Mouse (Mus musculus): ENCODE data around the gene Dcst1.

The Dcst1 gene

DNA sequence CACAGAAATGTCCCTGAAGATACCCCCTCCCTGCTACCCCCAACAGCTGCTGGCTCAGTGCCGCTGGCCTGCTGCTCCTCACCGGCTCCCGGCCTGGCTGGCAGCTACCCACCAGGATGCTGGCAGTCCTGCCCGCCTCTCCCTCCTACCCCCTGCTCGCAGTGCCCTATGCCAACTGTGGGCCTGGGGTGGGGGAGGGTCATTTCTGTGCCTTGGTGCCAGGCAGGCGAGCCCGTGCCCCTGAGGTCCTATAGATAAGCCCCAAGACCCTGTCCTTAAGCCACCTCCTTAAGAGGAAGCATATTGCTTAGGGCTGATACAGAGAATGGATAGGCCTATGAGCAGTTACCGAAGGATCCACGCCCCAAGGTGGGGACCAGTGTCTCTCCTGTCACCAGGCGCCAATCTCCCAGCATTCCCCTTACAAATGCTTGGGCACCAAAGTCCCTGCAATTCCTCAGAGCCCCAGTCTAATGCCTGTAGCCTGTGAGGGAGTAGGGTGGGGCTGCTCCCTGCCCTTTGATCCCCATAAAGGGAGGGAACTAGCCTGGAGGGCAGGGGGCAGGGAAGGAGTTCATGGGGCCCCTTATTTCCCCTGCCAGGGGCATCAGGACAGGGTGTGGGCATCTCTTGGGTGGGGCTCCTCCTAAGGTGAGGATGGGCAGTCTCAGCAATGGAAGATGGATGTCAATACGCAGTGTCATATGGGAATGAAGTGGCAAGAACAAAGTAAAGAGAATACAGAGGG is 23.3 kb upstream of the Dcst1 start:
- peak; percentile 61 for DNase-seq (ENCODE audit: low spot score)

- DNase-seq (ENCODE audit: low spot score): no peak
Observed at GRCm38 (mm10) chr3:89387632-89388031, 22.6 kb upstream of the Dcst1 start.

GRCm38 (mm10) chr3:89386438-89387420 is 21.7 kb upstream of the Dcst1 start:
- DNase-seq (ENCODE audit: low spot score): no peak

DNA sequence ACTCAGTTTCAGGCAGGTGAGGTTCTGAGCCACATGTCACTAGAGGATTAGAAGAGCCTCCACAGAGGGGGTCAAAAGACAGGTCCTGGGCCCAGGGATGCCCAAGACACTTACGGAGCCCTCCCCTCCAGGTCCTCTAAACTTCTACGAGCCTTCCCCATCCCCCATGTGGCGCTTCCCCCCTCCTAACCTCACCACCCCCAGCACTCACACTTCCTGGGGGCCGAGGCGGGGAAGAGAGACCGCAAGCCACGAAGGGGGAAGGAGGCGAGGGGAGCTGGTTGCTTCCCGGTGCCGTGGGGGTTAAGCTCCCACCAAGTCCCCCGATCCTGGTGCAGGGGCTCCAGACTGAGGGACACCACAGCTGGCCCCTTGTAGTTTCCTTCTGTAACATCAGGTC is 20.4 kb upstream of the Dcst1 start:
- DNase-seq (ENCODE audit: low spot score): no peak

GRCm38 (mm10) chr3:89384331-89385076 is 19.5 kb upstream of the Dcst1 start:
- DNase-seq (ENCODE audit: low spot score): no peak

- no peak for DNase-seq (ENCODE audit: low spot score)
Observed at GRCm38 (mm10) chr3:89383651-89384255, 18.7 kb upstream of the Dcst1 start.

DNA sequence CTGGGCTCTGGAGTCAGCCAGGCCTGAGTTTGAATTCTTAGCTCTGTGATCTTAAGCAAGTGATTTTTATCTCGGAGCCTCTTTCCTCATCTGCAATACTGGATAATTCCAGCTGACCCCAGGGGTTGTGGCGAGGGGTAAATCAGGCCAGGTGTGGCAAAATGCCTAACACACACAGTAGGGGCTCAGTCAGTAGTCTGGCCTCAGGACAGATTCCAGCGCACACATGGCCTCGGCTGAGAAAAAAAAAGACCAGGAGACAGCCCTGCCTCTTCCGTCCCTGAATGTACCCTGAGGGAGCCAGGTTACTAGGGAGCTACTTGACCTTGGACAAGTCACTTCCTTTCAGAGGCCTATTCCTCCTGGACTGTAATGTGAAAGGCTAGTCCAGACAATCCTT is 17.9 kb upstream of the Dcst1 start:
- DNase-seq (ENCODE audit: low spot score): no peak

DNA sequence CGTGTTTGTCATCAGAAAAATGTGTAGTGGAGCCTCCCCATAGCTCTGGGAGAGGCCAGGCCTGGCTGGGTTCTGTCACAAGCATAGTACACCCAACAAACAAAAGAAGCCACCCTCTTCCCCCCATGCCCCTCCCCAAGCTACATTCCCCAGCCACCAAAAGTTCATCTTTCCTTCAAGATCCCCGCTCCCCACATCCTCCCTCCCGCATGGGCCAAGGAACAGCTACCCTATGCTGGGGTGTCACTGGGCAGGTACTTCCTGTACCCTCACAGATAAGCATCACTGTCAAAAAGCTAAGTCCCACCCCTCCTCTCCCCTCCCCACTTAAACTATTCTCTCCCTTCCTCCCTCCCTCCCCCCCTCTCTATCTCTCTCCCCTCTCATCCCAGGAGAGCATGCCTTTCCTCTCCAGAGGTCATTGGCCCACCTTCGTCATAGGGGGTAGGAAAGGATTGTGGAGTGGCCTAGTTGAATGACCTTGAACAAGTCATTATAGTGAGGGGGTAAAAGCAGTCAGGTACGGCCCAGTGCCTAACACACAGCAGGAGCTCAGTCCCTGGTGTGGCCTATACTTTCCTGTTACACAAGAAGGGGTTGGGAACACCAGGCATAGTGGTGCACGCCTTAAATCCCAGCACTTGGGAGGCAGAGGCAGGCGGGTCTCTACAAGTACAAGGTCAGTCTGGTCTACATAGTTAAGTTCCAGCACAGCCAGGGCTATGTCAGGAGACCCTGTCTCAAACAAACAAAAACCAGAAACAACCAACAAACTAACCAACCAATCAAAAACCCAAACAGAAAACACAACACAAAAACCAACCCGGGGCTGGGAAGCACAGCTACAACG is 17.2 kb upstream of the Dcst1 start:
- DNase-seq (ENCODE audit: low spot score): no peak

DNA sequence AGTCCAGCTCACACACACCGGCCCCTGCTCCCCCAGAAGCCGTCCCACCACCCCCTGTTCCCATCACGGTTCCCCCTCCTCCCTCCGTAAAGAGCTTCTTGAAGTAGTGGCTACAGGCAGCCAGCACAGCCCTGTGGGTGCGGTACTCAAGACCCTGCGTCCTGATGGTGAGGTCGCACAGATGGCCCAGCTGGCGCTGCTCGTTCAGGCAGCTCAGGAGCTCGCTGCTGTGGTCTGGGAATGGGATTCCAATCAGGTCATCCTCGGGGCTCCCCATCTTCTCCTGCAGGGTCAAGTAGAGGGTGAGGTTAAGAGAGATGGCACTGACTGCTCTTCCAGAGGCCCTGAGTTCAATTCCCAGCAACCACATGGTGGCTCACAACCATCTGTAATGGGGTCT is 16.2 kb upstream of the Dcst1 start:
- DNase-seq (ENCODE audit: low spot score): no peak

GRCm38 (mm10) chr3:89380711-89381110 is 15.7 kb upstream of the Dcst1 start:
- no peak for DNase-seq (ENCODE audit: low spot score)

GRCm38 (mm10) chr3:89380291-89380690 is 15.2 kb upstream of the Dcst1 start:
- no peak for DNase-seq (ENCODE audit: low spot score)

DNA sequence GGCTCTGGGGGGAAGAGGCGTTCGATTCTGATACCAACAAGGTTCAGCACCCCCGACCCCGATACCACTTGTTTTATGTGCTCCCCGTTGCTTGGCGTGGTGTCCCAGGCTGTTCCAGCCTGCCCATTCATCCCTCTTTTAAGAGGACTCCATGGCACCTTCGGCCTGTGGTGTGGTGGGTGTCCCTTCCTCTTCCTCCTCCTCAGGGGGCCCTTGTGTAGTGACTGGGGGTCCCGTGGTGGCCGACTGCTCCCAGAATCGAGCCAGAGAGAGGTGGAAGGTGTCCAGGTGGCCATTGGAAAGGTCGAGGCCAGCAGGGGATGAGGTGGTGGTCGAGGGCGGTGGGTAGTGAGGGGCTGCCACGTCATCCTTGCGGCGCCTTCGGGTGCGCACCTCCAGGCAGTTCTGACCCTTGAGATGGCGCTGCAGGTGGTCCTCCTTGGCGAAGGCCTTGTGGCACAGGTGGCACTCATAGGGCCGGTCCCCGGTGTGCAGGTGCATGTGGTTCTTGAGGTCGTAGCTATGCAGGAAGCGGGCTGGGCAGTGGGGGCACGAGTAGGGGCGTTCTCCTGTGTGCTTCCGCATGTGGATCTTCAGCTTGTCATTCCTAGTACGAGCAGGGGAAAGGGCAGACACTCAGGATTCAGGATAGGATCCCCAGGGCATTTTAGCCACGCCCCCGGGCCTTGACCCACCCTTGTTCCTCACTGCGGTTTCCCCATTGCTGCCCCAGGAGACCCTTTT is 14.5 kb upstream of the Dcst1 start:
- DNase-seq (ENCODE audit: low spot score): no peak

DNA sequence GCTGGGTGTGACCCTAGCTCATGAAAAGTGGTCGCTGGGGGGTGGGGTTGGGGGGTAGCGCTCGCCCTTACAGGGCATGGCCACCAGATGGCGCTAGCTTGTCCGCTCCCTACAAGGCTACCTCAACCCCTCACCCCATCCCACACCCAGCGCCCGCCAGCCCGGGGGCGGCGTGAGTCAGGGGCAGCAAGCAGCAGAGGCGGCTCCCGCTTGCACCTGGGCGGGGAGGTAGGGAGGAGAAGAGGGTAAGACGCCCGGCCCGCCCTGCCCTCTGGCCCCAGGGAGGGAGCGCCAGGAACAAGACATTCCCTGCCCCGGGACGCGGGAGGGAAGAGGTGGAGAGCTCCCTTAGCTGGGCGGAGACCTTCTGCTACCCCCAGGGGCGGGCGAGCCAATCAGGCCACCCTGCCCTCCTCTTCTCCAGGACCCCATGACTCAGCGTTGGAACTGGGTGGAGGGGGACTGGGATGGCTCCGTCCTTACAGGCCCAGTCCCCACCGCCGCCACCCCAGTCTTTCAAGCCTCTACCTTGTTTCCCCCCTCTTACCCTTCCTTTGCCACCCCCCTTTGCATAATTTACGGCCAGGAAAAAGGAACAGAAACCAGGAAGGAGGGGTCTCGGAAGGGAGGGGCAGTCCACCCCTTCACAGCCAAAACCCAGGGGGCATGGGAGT is 13.5 kb upstream of the Dcst1 start:
- DNase-seq (ENCODE audit: low spot score): peak; percentile 71

GRCm38 (mm10) chr3:89377831-89378230 is 12.8 kb upstream of the Dcst1 start:
- DNase-seq (ENCODE audit: low spot score): no peak

- no peak for DNase-seq (ENCODE audit: low spot score)
Observed at GRCm38 (mm10) chr3:89373581-89374231, 8.7 kb upstream of the Dcst1 start.

GRCm38 (mm10) chr3:89367338-89367737 is 2.3 kb upstream of the Dcst1 start:
- DNase-seq (ENCODE audit: low spot score): no peak

GRCm38 (mm10) chr3:89365486-89366414 is 697 bp upstream of the Dcst1 start:
- no peak for DNase-seq (ENCODE audit: low spot score)

DNA sequence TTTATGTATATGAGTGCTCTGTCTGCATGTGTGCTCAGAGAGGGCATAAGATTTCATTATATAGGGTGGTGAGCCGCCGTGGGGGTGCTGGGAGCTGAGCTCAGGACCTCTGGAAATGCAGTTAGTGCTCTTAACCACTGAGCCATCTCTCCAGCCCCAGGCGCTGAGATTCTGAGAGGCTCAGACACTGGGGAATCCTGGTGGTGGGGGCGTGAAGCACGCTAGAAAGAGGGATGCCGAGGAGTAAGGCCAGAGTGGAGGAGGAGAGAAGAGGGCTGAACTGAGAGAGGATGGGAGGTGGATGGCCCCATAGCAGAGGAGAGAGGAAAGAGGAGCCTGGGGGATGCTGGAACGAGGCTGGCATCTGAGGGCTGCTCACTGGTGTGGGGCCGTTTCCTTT is 422 bp downstream of the Dcst1 start:
- DNase-seq (ENCODE audit: low spot score): no peak
